Mouse (Mus musculus) B cell, adult 62 days (primary cell): ENCODE data around the gene Ccdc134. TPM values are rescaled to one million over a fixed set of nuclear protein-coding genes. Genes with fewer than 3 reads are reported as not detected.

Experiments used
- total RNA-seq: library from RNA; stranded (reverse); gene quantifications from 4 replicates; pipeline ENCODE4 v1.2.4, GENCODE M21; 2023

Ccdc134 gene
- total RNA-seq, result 56.8 to 62.5 TPM (median 61.3 TPM) in 4 replicates

DNA sequence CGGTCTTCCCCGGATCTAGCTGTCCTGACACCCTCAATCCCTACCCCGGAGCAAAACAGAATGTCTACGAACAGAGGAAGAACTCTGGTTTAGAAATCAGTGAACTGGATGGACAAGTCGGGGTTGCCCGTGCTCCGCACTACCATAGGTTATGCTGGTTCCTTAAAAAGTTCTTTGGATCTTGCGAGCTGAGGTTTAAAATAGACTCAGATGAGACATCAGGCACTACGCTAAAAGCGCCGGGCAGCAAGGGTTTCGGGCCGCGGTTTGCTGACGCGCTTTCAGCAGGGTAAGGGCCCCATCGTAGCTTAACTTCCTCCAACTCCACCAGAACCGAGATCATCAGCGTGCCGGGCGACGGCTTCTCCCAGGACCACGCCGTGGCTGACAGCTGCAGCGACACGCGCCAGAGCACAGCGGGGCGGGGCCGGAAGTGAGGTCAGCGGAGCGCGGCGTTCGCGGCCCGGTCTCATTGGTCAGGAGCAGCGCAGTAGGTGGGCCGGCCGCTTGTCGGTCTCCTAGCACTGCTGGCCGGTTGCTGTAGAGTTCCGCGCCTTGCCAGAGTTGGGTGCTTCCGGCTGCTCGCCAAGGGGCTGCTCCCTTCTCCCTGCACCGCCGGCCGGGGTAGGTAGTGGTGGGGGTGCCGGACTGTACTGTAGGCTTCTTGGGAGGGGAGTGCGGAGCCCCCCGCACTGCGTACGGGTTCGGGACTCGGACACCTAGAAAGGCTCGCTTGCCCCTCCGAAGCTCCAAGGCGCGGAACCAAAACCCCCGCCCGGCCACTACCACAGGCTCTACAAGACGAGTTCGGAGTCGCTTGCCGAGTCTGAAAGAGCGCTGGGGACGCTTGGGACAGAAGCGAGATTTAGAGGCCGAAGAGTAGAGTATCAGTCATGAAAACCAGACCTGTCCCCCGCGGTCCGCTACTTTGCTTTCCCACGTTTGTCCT, at the start of gene Ccdc134:
Gene Ccdc134, plus strand, starts transcription at position 497 of the 949 bp plus-strand sequence.

DNA sequence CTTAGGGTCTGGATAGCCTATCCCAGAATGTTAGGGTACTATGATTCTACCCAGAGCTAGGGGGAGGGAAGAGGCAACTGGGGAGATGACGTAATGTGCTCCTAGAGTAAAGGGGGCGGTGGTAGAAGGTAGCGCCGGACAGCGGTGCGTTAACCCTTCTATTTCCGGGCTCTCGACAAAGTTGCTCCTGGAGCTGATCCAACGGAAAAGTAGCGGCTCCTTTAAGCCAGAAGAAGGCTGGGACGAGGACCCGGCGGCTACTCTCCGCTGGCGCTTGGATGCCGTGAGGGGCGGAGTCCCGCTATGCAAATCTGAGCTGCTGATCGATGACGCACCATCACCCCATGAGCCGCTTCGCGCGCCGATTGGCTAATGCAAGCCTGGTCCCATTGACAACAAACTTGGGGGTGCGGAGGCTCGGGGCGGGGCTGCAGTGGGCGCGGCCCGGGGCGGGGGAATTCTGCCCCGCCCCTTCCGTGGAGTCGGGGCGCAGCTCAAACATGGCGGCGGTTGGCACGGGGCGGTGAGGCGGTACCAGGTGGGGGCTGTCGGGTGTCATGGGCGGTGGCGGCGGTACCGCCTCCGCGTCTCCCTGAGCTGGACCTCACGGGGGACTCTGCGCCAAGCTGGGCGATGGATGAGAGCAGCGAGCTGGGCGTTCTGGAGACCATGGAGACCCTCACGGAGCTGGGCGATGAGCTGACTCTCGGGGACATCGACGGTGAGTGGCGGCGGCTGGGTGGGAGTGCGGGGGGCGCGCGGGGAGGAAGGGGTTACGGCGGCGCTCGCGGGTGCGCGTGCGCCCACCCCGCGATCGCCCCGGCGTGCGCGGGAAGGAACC, 19.3 kb downstream of the Ccdc134 start, which contains the start of gene Srebf2:
Gene Srebf2, plus strand, starts transcription at position 412 of the 841 bp plus-strand sequence.

Other genes with a start within 250 kb of the Ccdc134 start
- gene Polr3h, start 201.7 kb upstream of the Ccdc134 start, total RNA-seq, result 16.7 to 23.3 TPM (median 20.1 TPM) in 4 replicates
- 0.18 to 1.3 TPM (median 0.37 TPM) in 4 replicates for gene Csdc2, start 191.2 kb upstream of the Ccdc134 start, total RNA-seq
- 16.7 to 21.5 TPM (median 20.2 TPM) in 4 replicates for gene Pmm1, start 167.0 kb upstream of the Ccdc134 start, total RNA-seq
- gene 1700029P11Rik, start 147.4 kb upstream of the Ccdc134 start, total RNA-seq, result not detected in 4 replicates
- gene Xrcc6, start 140.1 kb upstream of the Ccdc134 start, total RNA-seq, result 23.7 to 31.5 TPM (median 28.5 TPM) in 4 replicates
- 25.1 to 29.2 TPM (median 26.1 TPM) in 4 replicates for gene Desi1, start 94.1 kb upstream of the Ccdc134 start, total RNA-seq
- gene Snu13, start 80.3 kb upstream of the Ccdc134 start, total RNA-seq, result 98.1 to 105 TPM (median 103 TPM) in 4 replicates
- gene 4930407I10Rik, start 68.8 kb upstream of the Ccdc134 start, total RNA-seq, result not detected in 4 replicates
- gene Mei1, start 57.9 kb upstream of the Ccdc134 start, total RNA-seq, result not detected in 4 replicates
- gene Srebf2, start 19.3 kb downstream of the Ccdc134 start, total RNA-seq, result 225 to 235 TPM (median 230 TPM) in 4 replicates
- 5.3 to 9.3 TPM (median 6.8 TPM) in 4 replicates for gene Shisa8, start 84.9 kb downstream of the Ccdc134 start, total RNA-seq
- 282 to 319 TPM (median 304 TPM) in 4 replicates for gene Tnfrsf13c, start 96.4 kb downstream of the Ccdc134 start, total RNA-seq
- gene Cenpm, start 116.8 kb downstream of the Ccdc134 start, total RNA-seq, result 1.3 to 4.6 TPM (median 1.4 TPM) in 3 of 4 replicates, not detected in the other
- 0.36 TPM in 1 of 4 replicates, not detected in the others for gene 1500009C09Rik, start 124.5 kb downstream of the Ccdc134 start, total RNA-seq
- gene Sept3, start 147.0 kb downstream of the Ccdc134 start, total RNA-seq, result 0.21 TPM in 1 of 4 replicates, not detected in the others
- gene Wbp2nl, start 171.0 kb downstream of the Ccdc134 start, total RNA-seq, result not detected in 4 replicates
- 55.4 to 59.8 TPM (median 57.8 TPM) in 4 replicates for gene Naga, start 211.0 kb downstream of the Ccdc134 start, total RNA-seq
- gene Pheta2, start 211.0 kb downstream of the Ccdc134 start, total RNA-seq, result 2.2 TPM in 1 of 4 replicates, not detected in the others
- 89.7 to 104 TPM (median 94.2 TPM) in 4 replicates for gene Smdt1, start 211.0 kb downstream of the Ccdc134 start, total RNA-seq
- 97.1 to 115 TPM (median 103 TPM) in 4 replicates for gene Ndufa6, start 226.4 kb downstream of the Ccdc134 start, total RNA-seq